Mouse (Mus musculus) heart, adult 9 months (tissue): ENCODE data around the gene Zfp598.
A peak's percentile ranks its signal among the peaks of the same experiment; 100 is the strongest.
"Not testable (repeated sequence)": the region's sequence is repeated elsewhere in the genome, so short reads cannot be mapped to it uniquely, and the experiment has no call there.

Experiments used
- DNase-seq, 2 experiments: peaks; one replicate each; pipeline ENCODE4 v3.0.0; 2022; ENCODE audit warnings: low spot score in 2 of 2

Zfp598 gene

GRCm38 (mm10) chr17:24720616-24721015 is 51.1 kb downstream of the Zfp598 start:
- DNase-seq: not testable (repeated sequence)

- not testable (repeated sequence) for DNase-seq
Observed at GRCm38 (mm10) chr17:24721383-24721955, 52.0 kb downstream of the Zfp598 start.

GRCm38 (mm10) chr17:24722220-24722924 is 52.9 kb downstream of the Zfp598 start:
- no peak for DNase-seq

GRCm38 (mm10) chr17:24723122-24723880 is 53.8 kb downstream of the Zfp598 start:
- DNase-seq: no peak

GRCm38 (mm10) chr17:24723881-24724180 is 54.3 kb downstream of the Zfp598 start:
- no peak for DNase-seq

GRCm38 (mm10) chr17:24724184-24724583 is 54.7 kb downstream of the Zfp598 start, which contains the start of gene Ndufb10:
TSS of gene Ndufb10 (minus strand) at chr17:24724478.
- peak; percentile 93 to 96 for DNase-seq

GRCm38 (mm10) chr17:24725637-24726390 is 56.3 kb downstream of the Zfp598 start:
- no peak for DNase-seq

- peak; percentile 58 to 66 for DNase-seq
Observed at GRCm38 (mm10) chr17:24727618-24728017, 58.1 kb downstream of the Zfp598 start, which contains the start of gene Rpl3l. TSS of gene Rpl3l (plus strand) at chr17:24727820.

GRCm38 (mm10) chr17:24728184-24728583 is 58.7 kb downstream of the Zfp598 start:
- no peak for DNase-seq

GRCm38 (mm10) chr17:24729067-24729466 is 59.6 kb downstream of the Zfp598 start:
- no peak for DNase-seq

- no peak for DNase-seq
Observed at GRCm38 (mm10) chr17:24730787-24731186, 61.3 kb downstream of the Zfp598 start.
